ENCODE assay signal across 21 mouse cellular contexts in genomic region chrX:11821165-11821564, GRCm38 (mm10).
"Had no signal": no experiment of that assay in that cellular context is flagged by ENCODE, and none has a peak within 500 bp of the region (broad histone marks: within the 10 kb centered on the region; RNA-seq: fewer than 3 reads in every experiment).

No protein-coding gene starts in this region.

- H3K36me3 ChIP-seq: heart, embryonic 10.5 days; heart, embryonic 12.5 days; hindbrain, embryonic 13.5 days; hindbrain, embryonic 15.5 days; limb, embryonic 10.5 days; limb, embryonic 12.5 days; liver, embryonic 13.5 days had no signal

- H3K9me3 ChIP-seq: heart, embryonic 10.5 days; heart, embryonic 12.5 days; hindbrain, embryonic 13.5 days; hindbrain, embryonic 15.5 days; limb, embryonic 10.5 days; limb, embryonic 12.5 days; liver, embryonic 13.5 days had no signal

- H3K9ac ChIP-seq: heart, embryonic 12.5 days; hindbrain, embryonic 13.5 days; hindbrain, embryonic 15.5 days; limb, embryonic 12.5 days; liver, embryonic 13.5 days had no signal

- ATAC-seq: intestine, embryonic 16.5 days had no signal

- H3K4me1 ChIP-seq: heart, embryonic 10.5 days; liver, embryonic 13.5 days had no signal

- H3K27me3 ChIP-seq: liver, embryonic 13.5 days had no signal

- H3K27ac ChIP-seq: heart, embryonic 10.5 days; hindbrain, embryonic 13.5 days; hindbrain, embryonic 15.5 days; hindbrain, postnatal 0 days; layer of hippocampus, adult 2 months; left cerebral cortex, adult 2 months; limb, embryonic 10.5 days; limb, embryonic 12.5 days; liver, embryonic 13.5 days had no signal

- H3K4me3 ChIP-seq: heart, embryonic 10.5 days; heart, embryonic 12.5 days; hindbrain, embryonic 13.5 days; hindbrain, embryonic 15.5 days; layer of hippocampus, adult 2 months; left cerebral cortex, adult 2 months; limb, embryonic 10.5 days; limb, embryonic 12.5 days; liver, embryonic 13.5 days had no signal

- H3K4me2 ChIP-seq: heart, embryonic 12.5 days; hindbrain, embryonic 13.5 days; hindbrain, embryonic 15.5 days; limb, embryonic 12.5 days; liver, embryonic 11.5 days; liver, embryonic 13.5 days had no signal

- DNase-seq: gastrocnemius, postnatal 14 days; gastrocnemius, postnatal 36 days; heart, adult 18-20 months; heart, postnatal 10 days; kidney, adult 11 months; kidney, adult 8-10 months; kidney, postnatal 10 days; kidney, postnatal 25 days; liver; liver, embryonic 13.5 days had no signal
